Mouse (Mus musculus) sigmoid colon, adult 10 weeks (tissue): Measurements from ENCODE around the gene Gm15080. TPM values are rescaled to one million over a fixed set of nuclear protein-coding genes. Genes with fewer than 3 reads are reported as not detected.

Experiments
- polyA plus RNA-seq: library from polyadenylated mRNA; stranded (reverse); fragments of 350-450 nt; fragmentation: Illumina TruSeq; extraction: RNeasy Lipid Tissue Mini Kit (QIAGEN cat#74804); gene quantifications from one replicate; pipeline ENCODE4 v1.2.3, GENCODE M21; 2014; ENCODE audit warnings: low read depth, low replicate concordance

The Gm15080 gene
- polyA plus RNA-seq = not detected

GRCm38 (mm10) chrX:147992693-147993092 is at the start of gene Gm15080:
Gene Gm15080, plus strand, starts transcription at chrX:147992993.

Other genes starting within 250 kb of the Gm15080 start
- not detected for gene Gm15128, start 227.0 kb upstream of the Gm15080 start, polyA plus RNA-seq
- gene Gm15107, start 187.7 kb downstream of the Gm15080 start, polyA plus RNA-seq = not detected